Mouse (Mus musculus) left cerebral cortex, adult 18-20 months (tissue): ENCODE results near the gene Alk. TPM values are rescaled to one million over a fixed set of nuclear protein-coding genes. Genes with fewer than 3 reads are reported as not detected.
A peak's percentile ranks its signal among the peaks of the same experiment; 100 is the strongest.

Experiments
- DNase-seq, 2 experiments: peaks; one replicate each; pipeline ENCODE4 v3.0.0; 2021 to 2022; ENCODE audit warnings: low spot score in 2 of 2, mixed read lengths in 1 of 2
- total RNA-seq, 2 experiments: library from RNA; stranded (reverse); gene quantifications; 2 replicates each; pipeline ENCODE4 v1.2.3; 2021

The Alk gene
- total RNA-seq, 2 experiments from 2014 or later, result 8.4 to 9.1 TPM

DNA sequence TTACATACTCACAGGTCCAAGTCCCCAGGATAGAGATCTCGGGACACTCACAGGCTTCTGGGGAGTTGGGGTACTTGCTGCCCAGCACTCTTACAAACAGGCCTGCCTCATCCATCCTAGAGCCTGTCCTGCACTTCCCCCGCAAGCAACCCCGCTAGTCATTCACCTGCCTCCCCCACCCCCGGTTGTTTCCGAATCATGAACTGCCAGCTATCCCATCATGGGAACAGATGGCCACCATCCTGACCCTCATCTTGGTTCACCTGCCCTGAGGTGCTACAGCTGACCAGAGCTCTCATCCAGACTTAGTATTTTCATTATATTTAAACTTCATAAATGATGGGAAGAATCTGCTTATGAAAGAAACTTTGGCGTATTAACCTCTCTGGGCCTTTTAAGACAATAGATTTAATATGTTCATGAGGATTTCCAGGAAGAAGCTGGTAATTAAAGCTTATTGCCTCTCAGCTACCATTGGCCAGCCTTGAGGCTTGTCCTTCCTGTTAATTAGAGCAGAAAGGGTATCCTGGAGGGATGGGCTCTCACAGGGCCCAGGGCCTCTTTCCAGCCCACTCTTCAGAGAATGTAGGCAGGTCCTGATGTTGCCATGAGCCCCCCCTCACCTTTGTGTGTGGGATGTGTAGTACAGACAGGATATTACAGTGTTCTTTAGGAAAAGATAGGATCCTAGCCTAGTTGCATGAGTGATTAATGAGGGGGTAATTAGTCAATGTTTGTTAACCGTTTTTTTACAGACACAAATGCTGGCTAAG is 565.1 kb downstream of the Alk start:
- DNase-seq, result no peak

- DNase-seq, result no peak
Measured at GRCm38 (mm10) chr17:72038371-72038770, 566.1 kb downstream of the Alk start.

DNA sequence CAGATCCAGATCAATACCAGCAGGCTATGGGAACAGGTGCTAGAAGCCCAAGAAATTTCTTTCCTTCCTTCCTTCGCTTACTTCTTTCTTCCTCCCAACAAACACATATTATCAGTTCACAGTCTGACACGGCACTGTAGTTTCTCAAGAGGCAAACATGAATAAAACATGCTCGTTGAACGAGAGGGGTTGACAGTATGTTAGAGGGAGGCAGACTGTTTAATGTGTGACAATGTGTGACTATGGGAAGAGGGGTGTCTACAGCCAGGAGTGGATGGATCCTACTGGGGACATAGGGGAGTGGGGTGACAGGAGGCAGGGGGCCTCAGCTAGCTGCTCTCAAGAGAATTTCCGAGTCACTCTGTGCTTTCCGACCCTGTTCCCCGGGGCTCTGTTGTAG is 573.8 kb downstream of the Alk start:
- no peak for DNase-seq

DNA sequence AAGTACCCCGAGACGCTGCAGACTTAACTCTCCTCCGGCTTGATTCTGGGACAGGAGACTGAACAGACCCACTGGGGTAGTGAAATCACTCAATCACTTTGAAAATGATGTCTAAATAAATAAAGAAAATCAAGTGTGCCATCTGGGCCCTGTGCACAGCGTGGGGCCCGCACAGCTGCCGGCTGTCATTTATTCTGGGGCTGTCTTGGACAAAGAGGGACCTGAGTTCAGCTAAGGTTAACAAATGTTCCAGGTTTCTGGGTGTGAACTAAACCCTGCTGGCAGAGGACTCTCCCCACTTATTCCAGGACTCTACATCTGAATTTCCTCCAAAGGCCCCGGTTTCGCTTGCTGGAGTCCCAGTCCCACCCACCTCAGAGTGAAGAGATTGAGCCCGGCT is 581.1 kb downstream of the Alk start:
- DNase-seq, result no peak

GRCm38 (mm10) chr17:72021733-72022669 is 582.4 kb downstream of the Alk start:
- DNase-seq, result no peak

- DNase-seq, result no peak
Measured at GRCm38 (mm10) chr17:72017329-72017728, 587.1 kb downstream of the Alk start.

- DNase-seq, result no peak
Measured at GRCm38 (mm10) chr17:72015253-72015652, 589.2 kb downstream of the Alk start.

DNA sequence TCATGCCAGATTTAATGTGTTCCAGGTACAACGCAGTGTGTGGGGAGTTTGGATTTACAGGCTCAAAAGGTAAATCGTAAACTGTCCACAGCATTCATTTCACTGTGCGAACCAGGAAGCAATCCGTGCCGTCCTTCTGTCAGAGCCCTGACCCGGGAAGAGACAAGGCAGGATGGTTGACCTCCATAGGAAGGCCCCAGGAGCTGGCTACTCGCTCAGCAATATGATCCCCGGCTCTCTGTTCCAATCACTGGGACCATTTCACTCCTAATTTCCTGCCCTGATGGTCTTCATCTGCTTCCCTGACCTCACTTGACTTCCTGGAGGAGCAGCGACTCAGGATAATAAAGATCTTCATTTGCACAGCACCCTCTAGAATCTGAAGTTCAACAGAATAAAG is 591.7 kb downstream of the Alk start:
- DNase-seq, result no peak

DNA sequence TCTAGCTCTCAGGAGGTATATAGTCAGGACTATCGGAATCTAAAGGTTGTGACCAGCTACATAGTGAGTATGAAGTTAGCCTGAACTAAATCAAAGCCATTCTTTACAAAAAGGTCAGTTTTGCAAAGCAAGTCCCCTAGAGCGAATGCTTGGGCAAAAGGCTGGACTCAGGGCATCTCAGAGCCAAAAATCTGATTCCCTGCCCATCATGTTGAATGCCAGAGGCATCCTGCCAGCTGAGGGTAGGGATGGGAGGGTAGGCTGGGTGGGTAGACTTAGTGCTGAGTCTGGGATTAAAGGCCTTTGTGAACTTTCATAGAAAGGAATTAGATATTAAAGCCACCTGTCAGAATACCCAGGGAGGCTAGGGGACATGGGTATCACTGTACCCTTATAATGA is 594.6 kb downstream of the Alk start:
- DNase-seq, result no peak

GRCm38 (mm10) chr17:72008389-72008788 is 596.0 kb downstream of the Alk start:
- DNase-seq, result no peak

DNA sequence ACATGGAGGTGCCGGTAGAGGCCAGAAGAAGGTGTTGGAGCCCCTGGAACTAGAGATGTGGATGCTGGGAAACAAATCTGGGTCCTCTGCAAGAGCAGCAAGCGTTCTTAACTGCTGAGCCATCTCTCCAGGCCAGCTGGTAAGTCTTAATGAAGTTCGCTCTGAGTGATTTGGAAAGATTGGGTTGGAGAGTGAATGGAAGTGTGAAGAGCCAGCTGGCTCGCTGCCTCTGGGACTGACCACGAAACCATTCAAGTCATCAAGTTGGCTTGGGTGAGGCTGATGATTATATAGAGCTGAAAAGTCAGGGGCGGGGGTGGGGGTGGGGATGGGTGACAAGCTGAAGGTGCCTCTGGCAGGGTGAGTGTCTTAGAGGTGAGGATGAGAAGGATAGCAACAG is 599.1 kb downstream of the Alk start:
- no peak for DNase-seq

- no peak for DNase-seq
Measured at GRCm38 (mm10) chr17:71999527-72000482, 604.6 kb downstream of the Alk start.

- peak; percentile 29 to 45 for DNase-seq
Measured at GRCm38 (mm10) chr17:71997680-71998079, 606.7 kb downstream of the Alk start.

GRCm38 (mm10) chr17:71995539-71995938 is 608.9 kb downstream of the Alk start:
- no peak for DNase-seq

- no peak for DNase-seq
Measured at GRCm38 (mm10) chr17:71994144-71994543, 610.3 kb downstream of the Alk start.

DNA sequence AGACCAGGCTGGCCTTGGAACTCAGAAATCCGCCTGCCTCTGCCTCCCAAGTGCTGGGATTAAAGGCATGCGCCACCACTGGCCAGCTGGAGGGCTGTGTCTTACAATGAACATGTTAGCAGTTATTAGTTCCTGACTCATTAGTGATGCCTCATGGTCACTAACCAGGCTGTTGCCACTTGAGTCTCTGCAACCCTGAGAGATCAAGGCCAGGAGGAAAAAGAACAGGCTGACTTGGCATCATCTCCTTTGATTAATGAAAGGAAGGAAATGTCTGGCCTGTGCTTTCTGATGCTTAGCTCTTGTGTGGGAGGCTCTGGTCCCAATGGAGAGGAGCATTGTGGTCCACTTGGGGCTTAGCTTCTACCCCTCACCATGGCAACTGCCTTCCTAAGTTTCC is 611.4 kb downstream of the Alk start:
- DNase-seq, result no peak

DNA sequence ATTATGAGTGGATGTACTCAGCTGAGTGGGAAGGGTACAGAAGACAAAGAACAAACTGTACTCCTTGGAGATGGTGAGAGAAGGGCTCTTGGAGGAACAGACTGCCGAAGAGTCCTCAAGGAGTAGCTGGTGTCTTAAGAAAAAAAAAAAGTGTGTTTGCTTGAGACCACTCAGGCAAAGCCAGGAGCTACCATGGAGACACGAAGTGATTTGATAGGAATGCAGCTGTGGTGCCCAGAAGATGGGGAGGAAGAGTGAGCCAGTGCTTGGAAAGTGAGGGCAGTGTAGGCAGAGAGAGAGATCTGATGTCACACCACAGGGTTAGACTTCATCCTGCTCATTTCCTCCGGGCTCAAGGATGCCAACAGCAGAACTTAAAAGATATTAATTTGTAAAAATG is 613.2 kb downstream of the Alk start:
- DNase-seq, result no peak

GRCm38 (mm10) chr17:71990176-71990720 is 614.2 kb downstream of the Alk start:
- DNase-seq, result no peak

DNA sequence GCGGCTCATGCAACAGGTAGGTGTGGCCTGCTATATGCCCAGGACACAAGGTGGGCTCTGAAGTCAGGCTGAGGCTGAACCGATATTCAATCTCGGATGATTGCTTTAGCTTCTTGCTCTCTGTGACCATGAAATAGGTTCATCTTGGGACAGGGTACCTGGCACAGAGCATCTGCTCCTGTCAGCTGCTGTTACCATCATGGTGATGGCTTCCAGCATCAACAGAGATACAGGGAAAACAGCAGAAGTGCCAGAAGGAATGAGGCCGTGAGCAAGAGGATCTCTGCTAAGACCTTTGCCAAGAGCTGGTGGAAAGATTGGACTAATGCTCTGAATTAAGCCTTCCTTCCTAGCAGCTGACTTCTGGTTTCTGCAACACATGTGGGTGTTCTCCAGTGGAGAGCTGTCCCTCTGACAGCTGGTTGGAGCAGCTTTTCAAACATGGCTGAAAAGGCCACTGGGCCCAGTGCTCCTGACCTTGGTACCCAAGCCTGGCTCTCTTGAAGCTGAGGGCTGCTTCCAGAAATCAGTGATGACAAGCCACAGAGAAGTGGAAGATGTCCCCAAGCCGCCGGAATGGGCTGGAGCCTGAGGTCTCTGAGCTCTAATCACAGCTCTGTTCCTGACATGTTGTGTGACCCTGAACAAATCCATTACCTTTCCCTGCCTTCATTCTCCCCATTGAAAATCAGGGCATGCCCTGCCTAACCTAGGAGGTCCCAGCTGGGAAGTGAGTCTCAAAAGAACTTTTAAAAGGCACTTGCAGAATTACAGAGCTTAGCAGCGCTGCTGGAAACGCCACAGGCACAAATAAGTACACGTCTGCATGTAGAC is 615.5 kb downstream of the Alk start:
- DNase-seq, result no peak

- no peak for DNase-seq
Measured at GRCm38 (mm10) chr17:71986998-71987397, 617.4 kb downstream of the Alk start.
